Mouse (Mus musculus): ENCODE measurements around the gene Mfng.

- TF ChIP-seq GATA1 (IDR thresholded peaks at IDR 0.05; ENCODE audit: borderline replicate concordance, low read length) (no peak), FLI1 (IDR thresholded peaks at IDR 0.05; ENCODE audit: low read length) (no peak)
These were observed 2.9 kb downstream of the Mfng start for GRCm38 (mm10) chr15:78770234-78770982.

All from megakaryocyte, embryonic 14.5 days (primary cell).